Mouse (Mus musculus) small intestine, adult 2 months (tissue): ENCODE data around the gene Pgs1.

Experiments used
- CTCF ChIP-seq: fragments of 200-500 bp; IDR thresholded peaks from 2 replicates; pipeline ENCODE4 v1.5.1; 2012; ENCODE audit warnings: low read depth, mild to moderate bottlenecking, control low read depth, inconsistent platforms, low read length, moderate library complexity, mixed read lengths; ENCODE audit not compliant: insufficient replicate concordance, insufficient read length; ENCODE audit errors: extremely low read depth
- POLR2A ChIP-seq: fragments of 200-500 bp; IDR thresholded peaks from 2 replicates; pipeline ENCODE4 v1.6.1; 2012; ENCODE audit warnings: low read depth, mild to moderate bottlenecking, control low read depth, inconsistent platforms, low read length, moderate library complexity

DNA sequence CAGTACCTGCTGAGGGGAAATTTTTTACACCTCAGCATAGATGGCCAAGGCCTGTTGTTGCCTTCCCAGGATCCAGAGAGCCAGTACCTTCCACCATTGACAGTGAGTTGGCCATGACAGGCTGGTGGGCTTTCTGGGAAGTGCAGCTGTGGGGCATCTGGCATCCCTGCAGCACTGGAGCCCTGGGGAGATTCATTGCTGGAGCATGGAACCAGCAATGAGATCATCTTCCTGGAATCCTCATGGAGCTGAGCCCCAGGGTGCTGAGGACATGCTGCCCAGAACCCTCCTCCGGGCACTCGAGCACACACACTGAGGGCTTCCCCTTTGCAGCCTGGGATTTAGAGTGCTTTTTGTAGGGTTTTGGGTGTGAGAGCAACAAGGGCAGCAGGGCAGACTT is 9.2 kb downstream of the Pgs1 start:
- TF ChIP-seq POLR2A (no peak), CTCF (no peak)
